Mouse (Mus musculus): ENCODE measurements around the gene Olfr1416.
"Not testable (repeated sequence)": the region's sequence is repeated elsewhere in the genome, so short reads cannot be mapped to it uniquely, and the experiment has no call there.

Gene Olfr1416

GRCm38 (mm10) chr1:92485013-92485412 lies at the start of gene Olfr1416:
Gene Olfr1416, minus strand, starts transcription at chr1:92485113.
- no peak for DNase-seq (ENCODE audit: low spot score)

GRCm38 (mm10) chr1:92523764-92524163 lies 38.9 kb upstream of the Olfr1416 start:
- DNase-seq (ENCODE audit: low spot score), result no peak

GRCm38 (mm10) chr1:92521376-92521775 lies 36.5 kb upstream of the Olfr1416 start:
- DNase-seq (ENCODE audit: low spot score), result peak; percentile 13

GRCm38 (mm10) chr1:92519046-92519445 lies 34.1 kb upstream of the Olfr1416 start:
- DNase-seq (ENCODE audit: low spot score), result no peak

DNA sequence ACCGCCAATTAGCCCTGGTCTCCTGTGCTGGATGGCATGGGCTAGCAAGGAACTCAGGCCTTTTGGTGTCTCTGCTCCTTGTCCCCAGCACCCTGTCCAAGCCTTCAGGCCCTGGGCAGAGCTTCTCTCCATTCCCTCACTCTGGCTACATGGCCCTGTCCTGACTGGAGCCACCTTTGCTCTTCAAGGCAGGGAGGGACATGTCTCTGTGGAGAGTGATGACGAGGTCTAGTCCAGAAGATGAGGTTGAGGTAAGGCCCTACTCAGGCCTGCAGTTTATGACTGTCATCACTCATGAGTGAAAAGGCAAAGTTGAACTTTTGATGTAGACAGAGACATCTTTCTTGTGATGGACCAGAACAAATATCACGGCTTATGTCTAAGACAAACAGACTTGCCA lies 33.6 kb upstream of the Olfr1416 start, which contains the start of gene Olfr1414:
Gene Olfr1414 (minus strand): TSS at position 101 of the 400 bp plus-strand sequence.
- DNase-seq (ENCODE audit: low spot score), result no peak

DNA sequence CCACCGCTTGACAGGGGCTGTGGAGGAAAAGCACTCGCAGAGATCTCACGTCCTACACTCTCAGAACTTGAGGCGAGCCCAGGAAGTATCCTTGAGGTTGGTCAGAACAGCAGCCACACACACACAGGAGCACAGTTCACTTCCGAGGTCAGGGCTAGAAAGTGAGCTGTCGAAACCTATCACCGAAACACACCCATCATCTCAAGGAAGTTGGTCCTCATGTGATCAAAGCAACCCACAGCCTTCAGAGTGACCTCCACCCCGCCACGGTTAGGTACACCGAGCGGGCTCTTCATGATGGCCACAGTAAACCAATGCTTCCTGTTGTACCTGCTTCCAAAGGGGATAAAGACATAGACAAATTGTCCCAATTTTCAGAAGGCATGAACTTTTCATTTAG lies 30.5 kb upstream of the Olfr1416 start:
- no peak for DNase-seq (ENCODE audit: low spot score)

DNA sequence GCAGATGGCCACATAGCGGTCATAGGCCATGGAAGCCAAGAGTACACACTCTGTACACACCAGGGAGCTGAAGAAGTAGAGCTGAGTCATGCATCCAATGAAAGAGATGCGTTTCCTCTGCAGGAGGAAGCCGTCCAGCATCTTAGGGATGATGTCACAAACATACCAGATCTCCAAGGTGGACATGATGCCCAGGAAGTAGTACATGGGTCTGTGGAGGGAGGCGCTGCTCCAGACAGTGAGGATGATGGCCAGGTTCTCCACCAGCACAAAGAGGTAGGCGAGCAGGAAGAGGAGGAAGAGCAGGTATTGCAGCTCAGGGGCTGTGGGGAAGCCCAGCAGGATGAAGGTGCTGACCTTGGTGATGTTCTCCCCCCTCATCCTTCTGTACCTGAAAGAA lies 26.7 kb upstream of the Olfr1416 start:
- DNase-seq (ENCODE audit: low spot score), result not testable (repeated sequence)

- DNase-seq (ENCODE audit: low spot score), result no peak
Observed at GRCm38 (mm10) chr1:92496001-92496400, 11.1 kb upstream of the Olfr1416 start, which contains the start of gene Olfr1415. Gene Olfr1415, minus strand, starts transcription at chr1:92496101.

DNA sequence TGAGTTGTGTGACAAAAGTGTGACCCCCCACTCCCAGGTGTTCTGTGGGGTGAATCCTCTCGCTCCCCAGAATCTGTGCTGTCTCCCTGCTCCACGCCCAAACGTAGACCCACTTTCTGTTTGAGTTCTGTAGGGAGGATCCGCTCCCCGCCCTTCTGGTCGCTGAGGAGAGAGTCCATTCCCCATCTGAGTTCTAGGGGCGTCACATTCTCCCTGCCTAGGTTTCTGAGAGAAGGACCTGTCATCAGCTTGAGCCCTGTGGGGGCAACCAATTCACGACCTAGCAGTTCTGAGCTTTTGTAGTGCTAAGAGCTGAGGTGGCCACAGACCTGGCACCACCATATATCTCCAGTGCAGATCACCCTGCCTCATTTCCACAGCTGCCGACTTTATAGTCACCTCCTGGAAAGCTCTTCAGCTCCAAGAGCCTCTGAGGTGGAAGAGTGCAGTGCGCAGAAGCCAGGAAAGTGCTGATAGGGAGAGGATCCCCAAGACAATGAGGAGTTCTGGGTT lies 10.8 kb downstream of the Olfr1416 start:
- no peak for DNase-seq (ENCODE audit: low spot score)

DNA sequence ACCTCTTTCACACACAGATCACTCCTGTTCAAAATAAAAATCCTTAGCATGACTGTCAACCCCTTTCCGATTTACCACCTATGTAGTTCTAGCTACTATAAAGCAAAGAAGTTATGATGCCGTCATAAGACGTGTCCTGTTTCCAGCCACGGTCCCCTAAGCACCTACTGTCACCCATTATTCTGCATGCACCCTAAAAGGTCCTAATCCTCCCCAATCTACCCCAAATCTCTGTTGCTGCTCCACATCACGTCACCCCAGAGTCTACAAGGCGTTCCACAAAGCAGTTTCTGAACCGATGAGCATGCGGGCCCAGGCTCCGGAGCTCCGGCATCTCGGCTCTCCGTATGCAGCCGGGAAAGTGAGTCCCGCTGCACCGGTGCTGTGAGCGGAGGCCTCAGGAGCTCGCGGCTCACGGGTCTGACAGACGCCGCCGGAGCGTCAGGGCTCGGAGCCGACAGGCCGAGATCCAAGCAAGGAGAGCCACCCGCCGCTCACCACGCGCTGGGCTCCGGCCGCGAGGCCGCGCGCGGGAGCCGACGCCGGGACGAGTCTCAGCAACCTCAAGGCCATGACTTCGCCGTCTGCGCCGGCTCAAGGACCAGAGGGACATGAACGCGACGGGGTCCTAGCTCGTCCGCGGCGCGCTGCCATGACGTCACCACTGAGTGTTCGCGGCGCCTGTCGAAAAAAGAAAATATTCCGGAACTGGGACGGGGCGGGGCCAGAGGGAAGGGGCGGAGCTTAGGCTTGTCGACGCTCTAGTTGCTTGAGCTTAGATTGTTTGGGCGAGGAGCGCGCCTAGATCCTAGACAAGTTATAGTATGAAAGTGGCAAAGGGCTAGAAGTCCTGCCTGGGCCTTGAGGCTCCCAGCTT lies 11.5 kb downstream of the Olfr1416 start, which contains the start of gene Ndufa10:
Gene Ndufa10 (minus strand): TSS at position 696 of the 877 bp plus-strand sequence.
- peak; percentile 92 for DNase-seq (ENCODE audit: low spot score)

GRCm38 (mm10) chr1:92468891-92469290 lies 16.0 kb downstream of the Olfr1416 start:
- no peak for DNase-seq (ENCODE audit: low spot score)

DNA sequence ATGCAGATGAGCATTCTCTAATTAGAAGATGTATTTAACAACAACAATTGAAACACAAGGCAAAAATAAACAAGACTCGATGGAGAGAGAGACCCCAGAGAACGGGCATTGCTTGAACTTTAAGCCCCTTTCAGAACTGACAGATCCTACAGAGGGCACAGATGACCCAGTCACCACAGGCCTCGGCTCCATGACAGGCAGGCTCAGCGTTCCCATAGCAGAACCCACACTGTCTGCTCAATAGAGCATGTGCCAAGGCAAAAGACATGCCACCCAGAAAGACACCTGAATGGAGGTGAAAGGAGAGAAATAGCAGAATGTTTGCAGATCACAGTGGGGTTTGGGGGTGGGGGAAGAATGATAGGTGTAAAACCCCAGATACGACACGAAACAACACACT lies 26.5 kb downstream of the Olfr1416 start:
- no peak for DNase-seq (ENCODE audit: low spot score)

DNA sequence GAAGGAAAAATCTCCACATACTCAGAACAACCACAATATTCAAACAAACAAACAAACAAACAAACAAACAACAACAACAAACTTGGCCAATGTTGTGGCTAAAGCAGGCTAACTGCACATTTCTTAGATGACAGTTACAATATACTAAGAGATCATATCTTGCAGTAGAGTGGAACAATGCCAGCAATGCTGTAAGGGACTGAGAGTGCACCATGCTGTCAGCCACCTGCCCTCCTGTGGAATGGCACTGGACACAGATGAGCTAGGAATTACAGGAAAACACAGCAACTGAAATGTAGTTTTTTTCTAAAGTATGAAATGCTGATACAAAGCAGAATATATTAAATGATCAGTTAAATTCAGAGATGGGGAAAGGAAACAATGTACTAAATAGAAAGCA lies 27.2 kb downstream of the Olfr1416 start:
- DNase-seq (ENCODE audit: low spot score), result no peak

- DNase-seq (ENCODE audit: low spot score), result peak; percentile 8
Observed at GRCm38 (mm10) chr1:92453751-92454445, 31.0 kb downstream of the Olfr1416 start.

DNA sequence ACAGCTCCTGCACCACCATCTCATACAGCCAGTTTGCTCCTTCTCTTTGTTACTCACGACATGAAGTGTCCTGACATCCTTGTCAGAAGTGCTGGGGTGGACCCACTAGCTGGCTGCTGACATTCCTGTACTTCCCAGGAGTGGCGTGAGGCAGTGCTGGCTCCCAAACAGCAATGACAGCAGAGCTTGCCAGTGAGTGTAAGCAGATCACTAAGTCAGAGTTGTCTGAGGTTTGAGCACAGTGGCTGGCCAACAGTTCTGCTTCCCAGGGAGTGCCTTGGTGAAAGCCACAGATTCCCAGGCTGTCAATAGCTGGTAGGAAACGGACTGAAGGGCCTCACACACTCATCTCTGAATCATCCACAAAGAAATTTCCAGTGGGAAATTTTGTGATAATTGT lies 36.6 kb downstream of the Olfr1416 start:
- no peak for DNase-seq (ENCODE audit: low spot score)

DNA sequence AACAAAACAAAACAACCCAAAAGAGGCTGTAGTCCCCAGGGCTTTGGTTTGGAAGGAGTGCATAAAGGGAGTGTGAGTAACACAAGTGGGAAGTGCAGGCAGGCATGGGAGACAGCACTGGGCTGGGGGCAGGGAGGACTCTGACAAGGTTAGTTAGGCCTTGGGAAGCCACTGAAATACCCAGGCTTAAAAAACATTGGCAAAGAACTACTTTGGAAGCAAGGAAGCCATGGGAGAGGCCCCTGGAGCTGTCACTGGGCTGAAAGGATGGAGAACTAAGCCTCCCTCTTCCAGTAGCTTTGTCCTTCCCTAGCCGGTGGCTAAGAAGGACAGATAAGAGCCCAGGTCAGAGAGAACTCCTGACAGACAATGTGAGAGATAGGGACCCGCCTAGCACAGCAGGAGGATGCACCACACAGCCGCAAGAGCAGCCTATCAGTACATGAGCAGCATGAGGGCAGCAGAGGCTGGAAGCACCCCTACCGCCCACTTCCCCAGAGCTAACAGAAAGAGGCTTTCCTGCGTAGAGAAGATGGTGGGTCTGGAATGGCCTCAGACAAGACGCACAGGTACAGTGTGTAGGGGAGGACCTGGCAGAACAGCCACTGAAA lies 43.4 kb downstream of the Olfr1416 start:
- no peak for DNase-seq (ENCODE audit: low spot score)

DNA sequence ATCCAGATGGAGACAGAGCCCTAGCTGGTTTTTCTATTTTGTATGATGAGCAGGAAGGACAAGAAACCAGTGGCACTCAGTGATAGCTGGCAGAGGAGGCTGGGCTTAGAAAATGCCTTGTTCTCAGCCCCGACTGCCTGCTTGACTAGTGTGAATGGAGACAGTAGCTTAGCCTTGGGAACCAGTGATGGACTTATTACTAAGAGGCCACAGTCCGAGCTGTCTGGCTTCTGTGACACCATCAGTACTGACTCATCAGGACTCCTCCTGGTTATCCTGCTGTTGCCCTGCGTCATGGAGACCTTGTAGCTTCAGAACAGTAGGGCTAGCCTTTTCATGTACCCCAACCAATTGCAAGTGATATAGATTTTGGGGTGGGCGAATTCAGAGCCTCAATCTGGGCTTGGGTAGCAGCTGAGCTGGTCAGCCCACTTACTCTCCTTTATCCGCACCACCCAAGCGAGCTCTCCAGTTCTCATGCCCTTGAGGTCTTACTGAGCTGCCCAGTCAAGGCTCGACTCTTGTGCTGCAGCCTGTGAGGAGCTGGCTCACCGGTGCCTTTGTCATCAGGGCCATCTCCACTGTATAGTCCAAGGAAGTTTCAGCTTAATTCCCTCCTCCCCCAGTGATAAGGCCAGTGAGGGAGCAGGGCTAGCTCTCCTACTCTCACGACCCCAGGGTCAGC lies 44.7 kb downstream of the Olfr1416 start:
- DNase-seq (ENCODE audit: low spot score), result no peak

GRCm38 (mm10) chr1:92437678-92438271 lies 47.1 kb downstream of the Olfr1416 start:
- peak; percentile 57 for DNase-seq (ENCODE audit: low spot score)

DNA sequence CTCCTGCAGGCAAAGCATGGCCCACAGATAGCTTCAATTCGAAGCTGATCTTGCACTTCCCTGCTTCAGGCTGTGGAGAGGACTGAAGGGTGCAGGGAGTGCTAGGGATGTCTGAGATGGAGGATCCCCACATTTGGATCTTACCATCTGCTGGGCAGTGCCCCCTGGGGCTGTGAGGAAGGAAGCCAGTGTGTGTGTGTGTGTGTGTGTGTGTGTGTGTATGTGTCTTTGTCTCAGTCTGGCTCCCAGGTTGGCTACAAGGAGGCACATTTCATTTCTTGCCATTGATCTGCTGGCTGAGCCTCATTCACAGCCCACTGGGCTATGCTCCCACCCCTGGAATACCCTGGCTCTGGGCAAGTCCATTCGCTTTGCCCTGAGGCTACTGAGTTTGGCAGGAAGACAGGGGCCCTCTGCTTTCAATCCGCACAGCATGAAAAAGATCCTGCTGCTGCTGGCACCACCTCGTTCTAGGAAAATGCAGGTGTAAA lies 48.0 kb downstream of the Olfr1416 start:
- no peak for DNase-seq (ENCODE audit: low spot score)

DNA sequence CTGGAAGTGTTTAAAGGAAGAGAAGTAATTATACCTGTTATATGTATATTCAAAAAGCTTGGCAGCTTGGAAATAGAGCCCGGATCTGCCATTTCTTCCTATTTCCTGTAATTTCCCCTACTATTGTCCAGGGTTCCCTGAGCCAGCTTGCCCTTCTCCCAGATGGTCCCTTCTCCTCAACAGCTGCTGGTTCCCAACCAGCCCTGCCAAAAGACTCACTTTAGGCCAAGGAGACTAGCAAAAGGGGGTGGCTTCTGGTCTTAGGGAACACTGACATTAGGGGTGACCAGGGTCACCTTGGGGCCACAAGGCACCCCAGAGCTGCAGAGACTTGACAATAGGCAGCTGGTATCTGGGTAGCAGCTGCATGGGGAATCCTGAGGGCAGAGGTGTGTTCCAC lies 49.9 kb downstream of the Olfr1416 start:
- DNase-seq (ENCODE audit: low spot score), result no peak

GRCm38 (mm10) chr1:92432791-92433190 lies 52.1 kb downstream of the Olfr1416 start:
- no peak for DNase-seq (ENCODE audit: low spot score)

Measured in yolk sac, embryonic 10.5 days (tissue).